Mouse (Mus musculus): ENCODE measurements around the gene Camk1d.

GRCm38 (mm10) chr2:5698451-5698850 is 15.9 kb downstream of the Camk1d start:
- TF ChIP-seq CTCF (IDR thresholded peaks at IDR 0.05; ENCODE audit: low read depth) (no peak), EP300 (IDR thresholded peaks at IDR 0.05; ENCODE audit: low read depth) (no peak)
